Mouse (Mus musculus): Measurements from ENCODE around the gene Gm16181.

GRCm38 (mm10) chr17:35235614-35236389 lies 15.2 kb downstream of the Gm16181 start, which contains the start of gene Nfkbil1:
- TF ChIP-seq CTCF (IDR thresholded peaks at IDR 0.05; ENCODE audit: insufficient read depth, low read length) (peak; percentile 3; the same call in 1 of the 2 replicates), POLR2A (IDR thresholded peaks at IDR 0.05; ENCODE audit: borderline replicate concordance, extremely low read depth, low read depth, low read length) (peak; percentile 71; the same call in 1 of the 2 replicates)

Measured in lung, adult 2 months (tissue).